Mouse (Mus musculus): Measurements from ENCODE around the gene Gucy1b2.

- TF ChIP-seq GATA1 (IDR thresholded peaks at IDR 0.05; ENCODE audit: borderline replicate concordance, low read length) (no peak), FLI1 (IDR thresholded peaks at IDR 0.05; ENCODE audit: low read length) (no peak)
Measured at GRCm38 (mm10) chr14:62383786-62384299, 72.2 kb downstream of the Gucy1b2 start.

All from megakaryocyte, embryonic 14.5 days (primary cell).